Mouse (Mus musculus): ENCODE results near the gene Zfp113.
A peak's percentile ranks its signal among the peaks of the same experiment; 100 is the strongest.

DNA sequence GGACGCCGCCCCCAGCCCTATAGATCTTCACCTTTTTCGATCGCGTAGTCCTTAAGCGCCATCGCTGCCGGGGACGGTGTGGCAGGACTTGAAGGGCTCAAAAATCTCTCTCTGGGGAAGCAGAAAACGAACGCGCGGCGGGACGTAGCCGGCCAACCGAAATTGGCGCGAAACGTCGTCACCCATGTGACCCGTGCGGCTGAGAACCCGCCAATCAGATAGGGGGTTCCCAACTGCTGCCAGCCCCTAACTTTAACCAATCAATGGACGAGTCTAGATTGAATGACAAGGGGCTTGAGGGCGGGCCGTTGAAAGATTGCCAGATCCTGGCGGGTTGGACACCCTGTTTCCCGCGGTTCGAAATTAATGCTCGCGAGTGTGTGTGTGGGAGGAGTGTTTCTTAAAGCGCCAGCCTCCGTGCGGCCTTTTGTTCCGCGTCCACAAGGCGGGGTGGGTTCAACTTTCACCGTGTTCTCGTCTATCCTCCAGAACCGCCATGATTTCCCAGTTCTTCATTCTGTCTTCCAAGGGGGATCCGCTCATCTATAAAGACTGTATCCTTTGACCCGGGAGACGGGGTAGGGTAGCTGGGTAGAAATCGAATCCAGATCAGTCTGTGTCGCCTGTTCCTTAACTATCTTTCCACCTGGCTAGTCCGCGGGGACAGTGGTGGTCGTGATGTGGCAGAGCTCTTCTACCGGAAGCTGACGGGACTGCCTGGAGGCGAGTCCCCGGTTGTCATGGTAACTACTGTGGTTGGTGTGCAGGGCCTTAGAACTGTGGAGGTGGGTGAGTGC lies 16.3 kb upstream of the Zfp113 start, which contains the start of the genes Ap4m1 and Mcm7:
- peak; percentile 49 for TF ChIP-seq CTCF (IDR thresholded peaks at IDR 0.05)
- TF ChIP-seq EP300 (IDR thresholded peaks at IDR 0.05): peak; percentile 44; the same call in 1 of the 2 replicates
